Mouse (Mus musculus) E14TG2a.4 (cell line): ENCODE results near the gene B3gnt7.

Experiments
- CTCF ChIP-seq: conservative IDR thresholded peaks from 2 replicates; pipeline ENCODE4 v1.5.1; 2014; ENCODE audit warnings: low read length
- NANOG ChIP-seq: IDR thresholded peaks from 2 replicates; pipeline ENCODE4 v1.6.1; 2014; ENCODE audit warnings: borderline replicate concordance, low read length, mixed read lengths

DNA sequence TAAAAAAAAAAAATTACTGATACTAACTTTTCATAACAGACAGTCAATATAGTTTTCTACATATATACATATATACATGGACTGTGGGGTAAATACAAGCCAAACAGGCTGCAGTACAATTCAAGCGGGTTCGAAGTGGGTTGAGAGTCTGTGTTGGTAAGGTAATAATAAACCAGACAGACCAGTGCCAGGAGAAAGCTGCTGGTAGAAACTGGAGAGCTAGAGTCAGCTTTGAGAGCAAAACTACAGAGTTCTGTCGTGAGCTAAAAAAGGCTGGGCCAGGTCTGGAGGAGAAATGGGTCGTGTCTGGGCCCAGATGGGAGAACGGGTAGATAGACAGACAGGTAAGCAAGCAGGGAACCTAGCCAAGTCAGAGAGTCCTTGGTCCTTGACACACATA, 18.5 kb upstream of the B3gnt7 start:
- TF ChIP-seq CTCF (no peak), NANOG (no peak)
